Mouse (Mus musculus): Measurements from ENCODE around the gene Vegfb. TPM values are rescaled to one million over a fixed set of nuclear protein-coding genes. Genes with fewer than 3 reads are reported as not detected.
A peak's percentile ranks its signal among the peaks of the same experiment; 100 is the strongest.

The Vegfb gene
- 23.2 and 28.3 TPM in 2 replicates for polyA plus RNA-seq (2015; fragmentation: Nextera tagmentation; extraction: Ambion mirVana)

DNA sequence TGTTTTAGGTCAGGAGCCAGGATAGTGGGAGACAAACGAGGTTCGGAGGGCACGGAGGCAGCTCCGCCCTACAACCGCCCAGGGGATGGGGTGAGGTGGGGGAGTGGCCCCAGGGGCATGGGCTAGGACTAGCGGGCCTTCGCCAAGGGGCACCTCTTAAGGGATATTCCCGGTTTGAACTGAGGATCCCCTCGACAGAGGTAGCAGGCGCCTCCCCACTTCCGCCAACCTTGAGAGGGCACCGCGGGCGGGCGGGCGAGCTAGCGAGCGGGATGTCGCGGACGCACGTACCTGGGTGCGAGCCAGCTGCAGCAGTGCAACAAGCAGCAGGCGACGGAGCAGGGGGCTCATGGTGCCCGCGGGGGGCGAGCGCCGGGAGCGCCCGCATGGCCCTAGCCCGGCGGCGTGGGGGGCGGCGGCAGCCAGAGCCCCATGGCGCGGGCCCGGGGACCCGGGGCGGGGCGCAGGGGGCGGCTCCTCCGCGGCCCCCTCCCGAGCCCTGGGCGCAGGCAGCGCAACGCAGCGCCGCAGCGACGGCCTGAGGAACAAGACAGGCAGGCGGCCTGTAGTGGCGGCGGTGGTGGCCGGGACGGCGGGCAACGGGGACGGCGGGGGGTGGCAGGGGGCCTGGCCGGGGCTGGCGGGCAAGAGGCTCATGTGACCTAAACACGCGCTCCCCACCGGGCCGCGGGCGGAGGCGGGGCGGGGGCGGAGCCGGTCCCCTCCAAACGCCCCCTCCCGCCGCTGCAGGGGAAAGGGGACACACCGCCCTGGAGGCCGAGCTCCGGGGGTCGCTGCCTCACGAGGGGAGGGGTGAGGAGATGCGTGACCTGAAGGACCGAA lies at the start of gene Vegfb:
Vegfb (minus strand) TSS at position 591 of the 843 bp plus-strand sequence.
- WGBS = 1% methylated on average over 43 of the region's 85 CpGs

DNA sequence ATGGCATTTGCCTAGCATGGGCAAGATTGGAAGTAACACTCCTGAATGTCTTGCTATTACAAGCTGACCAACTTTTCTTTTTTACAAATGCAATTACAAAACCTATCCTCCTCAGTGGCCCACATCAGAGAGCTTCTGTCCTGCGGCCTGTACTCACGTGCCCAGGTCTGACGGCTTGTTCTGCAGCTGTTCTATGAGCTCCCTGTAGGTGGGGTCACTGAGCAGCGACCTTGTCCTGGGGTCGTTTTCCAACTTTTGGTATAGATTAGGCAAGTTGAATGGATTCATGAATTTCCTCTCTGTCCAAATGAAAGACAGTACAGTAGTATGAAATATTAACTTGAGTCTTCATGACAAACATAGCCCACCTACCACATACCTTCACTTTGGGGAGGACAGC lies 46.6 kb upstream of the Vegfb start:
- WGBS = 97% methylated on average over 5 of the region's 5 CpGs
- Histone ChIP-seq H3K4me3 (replicated peaks) (no peak overlapping the region), H3K36me3 (peaks cover 67% of the 10 kb centered on the region), H3K27ac (no peak overlapping the region), H3K27me3 (no peaks in the 10 kb centered on the region), H3K4me1 (replicated peaks) (peaks cover 27% of the 10 kb centered on the region), H3K9ac (replicated peaks) (no peak overlapping the region), H3K4me2 (replicated peaks) (no peak overlapping the region), H3K9me3 (no peaks in the 10 kb centered on the region)
- ATAC-seq = no peak

More for the DNA sequence above, at the start of gene Vegfb:
- H3K9me3 ChIP-seq = no peaks in the 10 kb centered on the region
- peak within 1 kb of the TSS; percentile 93 for H3K4me2 ChIP-seq (replicated peaks)
- peak within 1 kb of the TSS; percentile 90 for H3K9ac ChIP-seq (replicated peaks)
- ATAC-seq = peak; percentile 67
- H3K27me3 ChIP-seq = no peaks in the 10 kb centered on the region
- peak within 1 kb of the TSS; percentile 81 for H3K4me3 ChIP-seq (replicated peaks)
- peaks cover 26% of the 10 kb centered on the region for H3K36me3 ChIP-seq
- H3K4me1 ChIP-seq (replicated peaks) = peaks cover 27% of the 10 kb centered on the region
- H3K27ac ChIP-seq = peak within 1 kb of the TSS; percentile 73

DNA sequence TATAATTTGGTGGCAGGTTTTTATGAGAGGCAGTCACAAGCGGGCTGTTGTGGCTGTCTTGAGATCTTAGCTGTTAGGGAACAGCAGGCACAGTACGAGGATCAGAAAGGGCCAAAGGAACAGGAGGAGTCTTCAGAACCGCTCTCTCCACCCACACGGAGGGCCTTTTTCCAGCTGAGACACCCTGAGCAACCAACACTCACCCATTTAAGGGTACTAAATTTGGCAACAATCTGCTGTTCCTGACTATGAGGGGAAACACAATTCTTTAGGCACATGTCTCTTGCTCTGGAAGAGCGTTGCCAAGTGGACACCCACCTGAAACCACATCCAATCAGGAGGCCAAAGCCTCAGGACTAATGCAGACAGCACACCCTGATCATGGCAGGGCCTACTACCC lies 42.1 kb upstream of the Vegfb start:
- WGBS = 97% methylated on average over 5 of the region's 5 CpGs
- Histone ChIP-seq H3K9me3 (no peaks in the 10 kb centered on the region), H3K36me3 (peaks cover 98% of the 10 kb centered on the region), H3K4me1 (replicated peaks) (no peaks in the 10 kb centered on the region), H3K4me2 (replicated peaks) (no peak overlapping the region), H3K9ac (replicated peaks) (no peak overlapping the region), H3K27ac (no peak overlapping the region), H3K27me3 (no peaks in the 10 kb centered on the region), H3K4me3 (replicated peaks) (no peak overlapping the region)
- ATAC-seq = no peak

DNA sequence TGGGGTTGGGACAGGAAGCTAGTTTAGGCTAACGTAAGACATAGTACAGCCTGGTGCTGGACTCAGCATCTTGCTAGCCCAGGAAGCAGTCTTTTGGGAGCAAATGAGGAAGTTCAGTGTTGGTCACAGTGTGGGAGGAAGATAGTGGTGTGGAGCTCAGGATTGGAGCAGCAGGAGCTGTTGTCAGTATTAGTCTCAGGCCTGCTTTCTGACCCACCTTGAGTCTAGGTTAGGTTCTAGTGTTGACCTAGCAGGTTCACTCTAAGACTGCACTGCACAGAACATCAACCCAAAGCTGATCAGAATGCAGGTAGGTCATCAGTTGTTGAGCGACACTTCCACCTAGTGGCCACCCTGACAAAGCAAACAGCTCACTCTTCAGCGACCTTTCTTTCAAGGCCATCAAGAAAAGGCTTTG lies 32.8 kb upstream of the Vegfb start:
- Histone ChIP-seq H3K27me3 (no peaks in the 10 kb centered on the region), H3K9ac (replicated peaks) (no peak overlapping the region), H3K9me3 (no peaks in the 10 kb centered on the region), H3K36me3 (peaks cover 88% of the 10 kb centered on the region), H3K27ac (no peak overlapping the region), H3K4me2 (replicated peaks) (no peak overlapping the region), H3K4me3 (replicated peaks) (no peak overlapping the region), H3K4me1 (replicated peaks) (no peaks in the 10 kb centered on the region)
- peak; percentile 70; the same call in 1 of the 2 replicates for ATAC-seq
- whole genome bisulfite sequencing = 45% methylated on average over 3 of the region's 3 CpGs

DNA sequence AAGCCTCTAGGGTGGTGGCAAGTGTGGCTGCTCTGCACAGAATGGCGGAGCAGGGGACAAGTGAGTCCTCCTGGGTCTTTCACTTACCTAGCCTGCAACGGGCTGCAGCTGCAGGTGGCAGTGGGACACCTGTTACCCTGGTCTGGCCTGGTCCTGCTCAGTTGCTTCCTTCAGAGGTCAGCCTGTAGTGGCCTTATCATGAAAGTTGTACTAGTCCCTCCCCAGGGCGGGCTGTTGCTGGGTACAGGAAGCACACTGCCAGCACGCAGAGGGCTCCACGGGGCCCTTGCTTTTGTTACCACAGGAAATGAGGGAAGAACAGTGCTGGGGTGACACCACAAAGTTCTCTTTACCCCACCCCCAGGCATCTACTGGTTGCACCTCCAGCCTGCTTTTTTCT lies 31.7 kb upstream of the Vegfb start, which contains the start of gene Fermt3:
Fermt3 (minus strand) TSS at position 279 of the 400 bp plus-strand sequence.
- Histone ChIP-seq H3K36me3 (peaks cover 78% of the 10 kb centered on the region), H3K4me3 (replicated peaks) (no peak within 1 kb of the TSS), H3K4me1 (replicated peaks) (no peaks in the 10 kb centered on the region), H3K9me3 (no peaks in the 10 kb centered on the region), H3K9ac (replicated peaks) (no peak within 1 kb of the TSS), H3K27me3 (no peaks in the 10 kb centered on the region), H3K4me2 (replicated peaks) (no peak within 1 kb of the TSS), H3K27ac (no peak within 1 kb of the TSS)
- 87% methylated on average over 5 of the region's 5 CpGs for WGBS
- ATAC-seq = no peak

DNA sequence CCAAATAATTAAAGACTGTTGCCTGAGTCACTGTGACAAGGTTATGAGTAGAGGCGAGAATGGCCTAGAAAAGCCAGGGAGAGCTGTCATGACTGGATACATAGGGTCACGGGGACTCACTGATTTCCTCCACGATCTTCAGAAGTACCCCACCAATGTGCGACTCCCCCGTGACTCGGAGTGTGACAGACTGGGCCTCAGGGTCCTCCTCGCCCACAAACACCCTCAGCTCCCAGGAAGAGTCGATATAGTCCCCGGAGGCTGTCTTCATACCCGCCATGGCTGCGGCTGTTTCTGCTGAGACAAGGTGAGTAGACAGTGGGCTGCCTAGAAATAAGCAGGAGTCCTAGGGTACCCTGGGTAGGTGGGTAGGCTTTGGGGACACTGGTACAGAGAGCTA lies 31.1 kb upstream of the Vegfb start:
- 96% methylated on average over 11 of the region's 11 CpGs for WGBS
- Histone ChIP-seq H3K4me3 (replicated peaks) (no peak overlapping the region), H3K4me2 (replicated peaks) (no peak overlapping the region), H3K36me3 (peaks cover 78% of the 10 kb centered on the region), H3K27me3 (no peaks in the 10 kb centered on the region), H3K27ac (no peak overlapping the region), H3K4me1 (replicated peaks) (no peaks in the 10 kb centered on the region), H3K9me3 (no peaks in the 10 kb centered on the region), H3K9ac (replicated peaks) (no peak overlapping the region)
- ATAC-seq = no peak

DNA sequence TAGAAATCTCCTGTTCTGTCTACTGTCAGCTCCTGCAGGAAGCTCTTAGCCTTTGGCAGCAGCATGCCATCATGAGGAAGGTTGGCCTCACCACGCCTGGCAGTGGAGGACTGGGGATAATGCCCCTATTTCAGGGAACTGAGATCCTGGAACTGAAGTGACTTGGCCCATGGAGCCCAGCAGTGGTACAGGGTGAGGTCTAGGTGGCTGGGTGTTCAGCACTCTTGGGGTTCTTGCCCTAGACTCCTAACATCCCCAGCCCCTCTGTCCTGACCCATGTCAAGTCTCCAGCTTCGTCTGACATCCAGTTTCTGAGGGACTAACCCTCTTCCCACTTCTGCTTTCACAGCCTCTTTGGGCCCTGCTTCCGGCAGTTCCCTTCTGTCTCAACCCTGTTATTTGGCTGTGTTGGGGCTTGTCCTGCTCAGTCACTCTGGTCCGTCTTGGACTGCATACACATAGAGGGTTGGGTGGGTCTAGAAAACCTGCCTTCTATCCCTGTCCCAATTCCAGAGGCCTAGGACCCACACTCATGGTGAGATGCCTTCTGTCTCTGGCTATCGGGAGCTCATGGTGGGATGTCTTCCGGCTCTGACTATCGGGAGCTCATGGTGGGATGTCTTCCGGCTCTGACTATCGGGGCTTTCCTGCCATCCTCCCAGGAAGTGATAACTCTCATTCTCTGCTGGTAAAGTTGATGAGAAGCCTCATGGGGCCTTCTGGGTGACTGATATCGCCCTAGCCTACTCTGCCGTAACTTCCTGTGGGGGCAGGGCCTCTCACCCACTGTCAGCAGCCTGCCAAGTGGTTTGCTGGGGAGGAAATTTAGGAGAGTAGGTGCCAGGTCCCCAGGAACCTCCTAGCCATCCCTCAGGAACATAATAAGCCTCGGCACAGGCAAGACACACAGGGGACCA lies 30.3 kb upstream of the Vegfb start:
- Histone ChIP-seq H3K27ac (no peak overlapping the region), H3K9ac (replicated peaks) (no peak overlapping the region), H3K4me1 (replicated peaks) (no peaks in the 10 kb centered on the region), H3K9me3 (no peaks in the 10 kb centered on the region), H3K4me2 (replicated peaks) (no peak overlapping the region), H3K4me3 (replicated peaks) (no peak overlapping the region), H3K27me3 (no peaks in the 10 kb centered on the region), H3K36me3 (peaks cover 76% of the 10 kb centered on the region)
- ATAC-seq = no peak
- WGBS = 92% methylated on average over 12 of the region's 12 CpGs

DNA sequence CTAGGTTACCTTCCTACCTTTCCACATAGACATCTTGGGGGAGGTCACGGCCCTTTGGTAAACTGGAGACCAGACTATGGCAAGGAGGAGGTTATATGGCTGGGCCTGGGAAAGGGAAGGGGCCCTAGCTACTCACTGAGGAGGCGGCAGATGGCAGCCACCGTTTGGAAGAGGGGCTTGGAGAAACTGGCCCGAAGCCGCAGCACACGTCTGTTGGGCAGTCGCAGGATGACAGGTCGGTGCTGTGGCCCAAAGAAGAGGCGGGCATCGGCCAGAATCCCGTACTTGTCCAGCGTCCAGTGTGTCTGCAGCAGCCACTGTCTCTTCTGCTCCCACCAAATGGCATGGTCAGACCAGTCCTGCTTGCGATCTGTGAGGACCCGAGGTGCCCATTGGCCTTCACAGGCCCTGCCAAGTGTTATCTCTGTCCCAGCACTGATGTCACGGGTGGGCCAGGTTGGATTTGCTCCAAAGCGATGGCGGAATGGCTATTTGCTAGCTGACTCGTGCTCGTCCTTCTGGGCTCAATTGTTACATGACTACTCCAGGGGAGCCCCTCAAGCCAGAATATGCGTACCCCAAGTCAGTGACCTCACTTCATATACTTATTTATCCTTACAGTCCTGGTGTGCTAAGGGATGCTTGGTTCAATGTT lies 27.2 kb upstream of the Vegfb start:
- no peak for ATAC-seq
- no peaks in the 10 kb centered on the region for H3K4me1 ChIP-seq (replicated peaks)
- no peak overlapping the region for H3K4me2 ChIP-seq (replicated peaks)
- no peak overlapping the region for H3K4me3 ChIP-seq (replicated peaks)
- no peak overlapping the region for H3K27ac ChIP-seq
- H3K27me3 ChIP-seq = no peaks in the 10 kb centered on the region
- WGBS = 91% methylated on average over 20 of the region's 20 CpGs
- peaks cover 44% of the 10 kb centered on the region for H3K36me3 ChIP-seq
- H3K9me3 ChIP-seq = no peaks in the 10 kb centered on the region
- no peak overlapping the region for H3K9ac ChIP-seq (replicated peaks)

DNA sequence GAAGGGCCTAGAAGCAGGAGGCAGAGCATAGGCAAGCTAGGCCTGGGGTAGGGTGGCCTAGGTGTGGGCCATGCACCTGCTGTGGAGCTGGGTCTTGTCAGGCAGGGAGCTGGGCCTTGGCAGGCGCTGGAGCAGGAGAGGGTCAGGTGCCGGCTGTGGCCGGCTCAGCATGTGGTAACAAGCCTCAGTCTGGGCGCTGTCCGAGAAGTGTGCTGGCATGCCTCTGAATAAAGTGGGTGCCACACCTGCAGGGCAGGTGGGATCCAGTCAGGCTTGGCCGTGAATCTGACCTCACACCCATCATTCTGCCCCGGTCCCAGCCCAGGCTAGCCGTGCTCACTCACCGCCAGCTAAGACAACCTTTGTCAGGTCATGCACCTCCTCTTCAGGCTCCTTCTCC lies 26.5 kb upstream of the Vegfb start:
- ATAC-seq = no peak
- Histone ChIP-seq H3K36me3 (peaks cover 39% of the 10 kb centered on the region), H3K27ac (no peak overlapping the region), H3K9ac (replicated peaks) (no peak overlapping the region), H3K9me3 (no peaks in the 10 kb centered on the region), H3K27me3 (no peaks in the 10 kb centered on the region), H3K4me2 (replicated peaks) (no peak overlapping the region), H3K4me1 (replicated peaks) (no peaks in the 10 kb centered on the region), H3K4me3 (replicated peaks) (no peak overlapping the region)
- 88% methylated on average over 9 of the region's 9 CpGs for WGBS

DNA sequence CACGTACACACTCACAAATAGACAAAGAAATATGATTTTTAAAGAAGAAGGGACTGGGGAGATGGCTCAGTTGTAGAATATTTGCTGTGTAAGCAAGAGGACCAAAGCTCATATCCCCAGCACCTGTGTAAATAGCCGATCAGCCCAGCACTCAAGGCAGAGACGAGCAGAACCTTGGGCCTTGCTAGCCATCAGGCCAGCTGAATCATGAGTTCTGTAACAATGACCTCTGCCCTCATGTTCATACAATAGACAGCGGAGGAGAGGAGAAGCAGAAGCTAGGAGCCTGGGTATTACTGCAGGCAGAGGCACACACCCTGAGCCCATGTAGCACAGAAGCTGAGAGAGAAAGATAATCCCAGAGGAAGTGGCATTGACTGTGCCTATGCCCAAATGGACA lies 25.0 kb upstream of the Vegfb start:
- no peaks in the 10 kb centered on the region for H3K27me3 ChIP-seq
- no peak for ATAC-seq
- H3K4me2 ChIP-seq (replicated peaks) = no peak overlapping the region
- no peaks in the 10 kb centered on the region for H3K9me3 ChIP-seq
- WGBS = 84% methylated on average over 4 of the region's 4 CpGs
- no peak overlapping the region for H3K9ac ChIP-seq (replicated peaks)
- H3K4me1 ChIP-seq (replicated peaks) = no peaks in the 10 kb centered on the region
- no peak overlapping the region for H3K4me3 ChIP-seq (replicated peaks)
- H3K36me3 ChIP-seq = peaks cover 23% of the 10 kb centered on the region
- no peak overlapping the region for H3K27ac ChIP-seq

DNA sequence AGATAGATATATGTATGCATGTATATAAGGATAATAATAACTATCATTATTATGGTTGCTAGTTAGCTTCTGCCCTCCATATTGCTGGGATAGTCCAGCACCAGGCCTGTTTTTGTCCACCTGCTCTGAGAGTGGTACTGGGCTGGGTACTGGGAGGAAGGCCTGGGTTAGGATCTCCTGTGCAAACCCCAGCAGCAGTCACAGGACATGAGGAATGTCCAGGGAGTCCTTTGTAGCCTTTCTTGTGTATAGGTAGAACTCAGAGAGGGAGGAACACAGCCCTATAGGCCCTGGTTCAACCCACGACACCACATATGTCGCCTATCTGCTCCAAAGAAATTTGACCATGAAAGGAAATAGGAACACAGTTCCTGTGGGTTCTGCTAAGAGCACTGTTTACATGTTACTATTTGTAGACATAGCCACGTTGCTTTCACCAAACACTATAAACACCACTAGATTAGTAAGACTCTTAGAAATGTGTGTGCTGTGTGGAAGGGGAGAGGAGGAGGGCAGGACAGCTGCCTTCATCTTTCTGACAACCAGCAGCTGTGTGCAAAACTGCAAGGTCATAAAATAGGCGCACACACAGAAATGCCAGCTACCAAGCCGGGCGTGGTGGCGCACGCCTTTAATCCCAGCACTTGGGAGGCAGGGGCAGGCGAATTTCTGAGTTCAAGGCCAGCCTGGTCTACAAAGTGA lies 19.6 kb upstream of the Vegfb start:
- H3K27me3 ChIP-seq = no peaks in the 10 kb centered on the region
- H3K9ac ChIP-seq (replicated peaks) = no peak overlapping the region
- no peak for ATAC-seq
- H3K4me1 ChIP-seq (replicated peaks) = no peaks in the 10 kb centered on the region
- no peaks in the 10 kb centered on the region for H3K36me3 ChIP-seq
- H3K27ac ChIP-seq = no peak overlapping the region
- WGBS = 90% methylated on average over 9 of the region's 9 CpGs
- H3K9me3 ChIP-seq = no peaks in the 10 kb centered on the region
- H3K4me3 ChIP-seq (replicated peaks) = no peak overlapping the region
- H3K4me2 ChIP-seq (replicated peaks) = no peak overlapping the region

All from midbrain, embryonic 13.5 days (tissue).